Mouse (Mus musculus): ENCODE measurements at regions not wholly inside any gene's neighbourhood (a gene's known extent, or its start where the extent isn't known, plus 50 kb on each side); places are given as distances from the start of the nearest gene placed in this dataset.
A peak's percentile ranks its signal among the peaks of the same experiment; 100 is the strongest.
"Not testable (repeated sequence)": the region's sequence is repeated elsewhere in the genome, so short reads cannot be mapped to it uniquely, and the experiment has no call there.

- no peaks in the 10 kb centered on the region for H3K36me3 ChIP-seq (ENCODE audit: control insufficient read depth, insufficient read depth, low read length, poor library complexity, severe bottlenecking)
- no peak overlapping the region for H3K9ac ChIP-seq (ENCODE audit: insufficient read depth, low read depth, low read length, poor library complexity, severe bottlenecking)
- H3K27ac ChIP-seq (ENCODE audit: insufficient read depth, low read depth, low read length, poor library complexity, severe bottlenecking): no peak overlapping the region
- 0 out of 2 replicates have a peak, but pooled peaks cover 2% of the 10 kb centered on the region for H3K9me3 ChIP-seq (ENCODE audit: control insufficient read depth, insufficient read depth, low read depth, low read length)
- H3K4me3 ChIP-seq (ENCODE audit: insufficient read depth in 1 of 2, low read depth in 1 of 2, low read length in 2 of 2, poor library complexity in 1 of 2, severe bottlenecking in 1 of 2): no peak overlapping the region
- H3K4me1 ChIP-seq (ENCODE audit: control insufficient read depth in 2 of 2, insufficient read depth in 2 of 2, low read length in 2 of 2, poor library complexity in 1 of 2): peaks cover 4 to 6% of the 10 kb centered on the region in 2 experiments; a peak in 2 of 4 replicates
- in situ Hi-C loops (cut with MboI; ENCODE audit: low sequenced_read_pairs in 2 of 2, unreplicated experiment in 2 of 2): no loop called here
- TF ChIP-seq ZC3H11A (IDR thresholded peaks at IDR 0.05; ENCODE audit: borderline replicate concordance, low read depth, low read length): no peak
- no peak for TF ChIP-seq ZNF384 (IDR thresholded peaks at IDR 0.05; ENCODE audit: low read depth, low read length)
- no peak; the same call in 1 of the 2 replicates for TF ChIP-seq MAFK (IDR thresholded peaks at IDR 0.05; ENCODE audit: insufficient read depth, low read depth, low read length)
- no peak for TF ChIP-seq HCFC1 (IDR thresholded peaks at IDR 0.05; ENCODE audit: borderline replicate concordance, insufficient read depth, low read length)
- peak; percentile 46; the same call in 1 of the 2 replicates for TF ChIP-seq CHD2 (IDR thresholded peaks at IDR 0.05; ENCODE audit: low read depth, low read length)
- peak; percentile 36 for DNase-seq (ENCODE audit: low read depth, low spot score)
These were observed 79.9 kb upstream of the Thpo start for GRCm38 (mm10) chr16:20814240-20814639.

- in situ Hi-C loops (cut with MboI; ENCODE audit: low sequenced_read_pairs in 2 of 2, unreplicated experiment in 2 of 2); H3K4me1 ChIP-seq (ENCODE audit: control insufficient read depth in 2 of 2, insufficient read depth in 2 of 2, low read length in 2 of 2, poor library complexity in 1 of 2); H3K9ac ChIP-seq (ENCODE audit: insufficient read depth, low read depth, low read length, poor library complexity, severe bottlenecking); DNase-seq (ENCODE audit: low read depth, low spot score); H3K27ac ChIP-seq (ENCODE audit: insufficient read depth, low read depth, low read length, poor library complexity, severe bottlenecking); H3K4me3 ChIP-seq (ENCODE audit: insufficient read depth in 1 of 2, low read depth in 1 of 2, low read length in 2 of 2, poor library complexity in 1 of 2, severe bottlenecking in 1 of 2); H3K36me3 ChIP-seq (ENCODE audit: control insufficient read depth, insufficient read depth, low read length, poor library complexity, severe bottlenecking); H3K9me3 ChIP-seq (ENCODE audit: control insufficient read depth, insufficient read depth, low read depth, low read length): not testable (repeated sequence)
These were observed 77.7 kb upstream of the Thpo start for GRCm38 (mm10) chr16:20812025-20812424.

DNA sequence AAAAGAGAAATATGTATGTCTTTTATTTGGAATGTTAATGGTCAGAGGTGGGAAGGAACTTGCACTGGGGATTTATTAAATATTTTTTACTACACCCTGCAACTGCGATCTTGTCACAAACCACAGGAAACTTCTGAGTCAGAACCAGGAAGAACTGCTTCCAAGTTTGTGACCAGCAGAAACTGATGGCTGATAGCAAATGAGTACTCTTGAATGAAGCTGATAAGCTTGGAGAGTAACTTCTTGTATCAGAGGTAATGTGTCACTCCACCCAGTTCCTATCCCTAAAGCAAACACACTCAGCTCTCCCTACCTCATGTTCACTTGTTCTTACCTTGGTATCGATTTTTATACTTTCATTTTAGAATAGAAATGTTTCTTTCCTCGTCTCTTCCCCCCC, 76.0 kb upstream of the Thpo start:
- no peak overlapping the region for H3K4me3 ChIP-seq (ENCODE audit: insufficient read depth in 1 of 2, low read depth in 1 of 2, low read length in 2 of 2, poor library complexity in 1 of 2, severe bottlenecking in 1 of 2)
- no peak for TF ChIP-seq HCFC1 (IDR thresholded peaks at IDR 0.05; ENCODE audit: borderline replicate concordance, insufficient read depth, low read length)
- no peak for TF ChIP-seq MAFK (IDR thresholded peaks at IDR 0.05; ENCODE audit: insufficient read depth, low read depth, low read length)
- H3K36me3 ChIP-seq (ENCODE audit: control insufficient read depth, insufficient read depth, low read length, poor library complexity, severe bottlenecking): no peaks in the 10 kb centered on the region
- H3K27ac ChIP-seq (ENCODE audit: insufficient read depth, low read depth, low read length, poor library complexity, severe bottlenecking): no peak overlapping the region
- peaks cover 2 to 7% of the 10 kb centered on the region in 2 experiments; a peak in 2 of 4 replicates for H3K4me1 ChIP-seq (ENCODE audit: control insufficient read depth in 2 of 2, insufficient read depth in 2 of 2, low read length in 2 of 2, poor library complexity in 1 of 2)
- no peak overlapping the region for H3K9ac ChIP-seq (ENCODE audit: insufficient read depth, low read depth, low read length, poor library complexity, severe bottlenecking)
- H3K9me3 ChIP-seq (ENCODE audit: control insufficient read depth, insufficient read depth, low read depth, low read length): 0 out of 2 replicates have a peak, but pooled peaks cover 2% of the 10 kb centered on the region
- DNase-seq (ENCODE audit: low read depth, low spot score): no peak
- in situ Hi-C loops (cut with MboI; ENCODE audit: low sequenced_read_pairs in 2 of 2, unreplicated experiment in 2 of 2): no loop called here

DNA sequence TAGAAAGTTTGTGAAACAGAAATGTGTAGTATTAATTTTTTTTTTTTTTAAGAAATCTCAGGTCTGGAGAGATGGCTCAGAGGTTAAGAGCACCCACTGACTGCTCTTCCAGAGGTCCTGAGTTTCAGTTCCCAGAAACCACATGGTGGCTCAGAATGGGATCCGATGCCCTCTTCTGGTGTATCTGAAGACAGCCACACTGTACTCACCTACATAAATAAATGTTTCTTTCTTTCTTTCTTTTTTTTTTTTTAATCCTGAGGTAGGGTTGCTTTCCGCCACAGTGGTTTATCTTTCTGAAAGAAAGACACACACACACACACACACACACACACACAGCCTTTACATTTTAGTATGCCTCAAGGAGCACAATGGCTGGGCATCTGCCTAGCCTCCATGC, 74.0 kb upstream of the Thpo start:
- H3K27ac ChIP-seq (ENCODE audit: insufficient read depth, low read depth, low read length, poor library complexity, severe bottlenecking): no peak overlapping the region
- DNase-seq (ENCODE audit: low read depth, low spot score): no peak
- no peak overlapping the region for H3K4me3 ChIP-seq (ENCODE audit: insufficient read depth in 1 of 2, low read depth in 1 of 2, low read length in 2 of 2, poor library complexity in 1 of 2, severe bottlenecking in 1 of 2)

GRCm38 (mm10) chr16:20806739-20807138, 72.4 kb upstream of the Thpo start:
- DNase-seq (ENCODE audit: low read depth, low spot score): no peak
- H3K9me3 ChIP-seq (ENCODE audit: control insufficient read depth, insufficient read depth, low read depth, low read length): no peaks in the 10 kb centered on the region
- H3K4me3 ChIP-seq (ENCODE audit: insufficient read depth in 1 of 2, low read depth in 1 of 2, low read length in 2 of 2, poor library complexity in 1 of 2, severe bottlenecking in 1 of 2): no peak overlapping the region
- TF ChIP-seq ZC3H11A (IDR thresholded peaks at IDR 0.05; ENCODE audit: borderline replicate concordance, low read depth, low read length) (no peak), CHD2 (IDR thresholded peaks at IDR 0.05; ENCODE audit: low read depth, low read length) (no peak), MAFK (IDR thresholded peaks at IDR 0.05; ENCODE audit: insufficient read depth, low read depth, low read length) (no peak), HCFC1 (IDR thresholded peaks at IDR 0.05; ENCODE audit: borderline replicate concordance, insufficient read depth, low read length) (no peak), ZNF384 (IDR thresholded peaks at IDR 0.05; ENCODE audit: low read depth, low read length) (no peak)
- H3K36me3 ChIP-seq (ENCODE audit: control insufficient read depth, insufficient read depth, low read length, poor library complexity, severe bottlenecking): no peaks in the 10 kb centered on the region
- in situ Hi-C loops (cut with MboI; ENCODE audit: low sequenced_read_pairs in 2 of 2, unreplicated experiment in 2 of 2): no loop called here
- peaks cover 5 to 15% of the 10 kb centered on the region in 2 experiments; a peak in 3 of 4 replicates for H3K4me1 ChIP-seq (ENCODE audit: control insufficient read depth in 2 of 2, insufficient read depth in 2 of 2, low read length in 2 of 2, poor library complexity in 1 of 2)
- no peak overlapping the region for H3K27ac ChIP-seq (ENCODE audit: insufficient read depth, low read depth, low read length, poor library complexity, severe bottlenecking)
- H3K9ac ChIP-seq (ENCODE audit: insufficient read depth, low read depth, low read length, poor library complexity, severe bottlenecking): no peak overlapping the region

More for the DNA sequence above, 74.0 kb upstream of the Thpo start:
- TF ChIP-seq MAFK (IDR thresholded peaks at IDR 0.05; ENCODE audit: insufficient read depth, low read depth, low read length): no peak
- 0 out of 2 replicates have a peak, but pooled peaks have one; percentile 22 for TF ChIP-seq ZNF384 (IDR thresholded peaks at IDR 0.05; ENCODE audit: low read depth, low read length)
- Histone ChIP-seq H3K4me1 (ENCODE audit: control insufficient read depth in 2 of 2, insufficient read depth in 2 of 2, low read length in 2 of 2, poor library complexity in 1 of 2) (peaks cover 5 to 15% of the 10 kb centered on the region in 2 experiments; a peak in 3 of 4 replicates), H3K9me3 (ENCODE audit: control insufficient read depth, insufficient read depth, low read depth, low read length) (no peaks in the 10 kb centered on the region), H3K9ac (ENCODE audit: insufficient read depth, low read depth, low read length, poor library complexity, severe bottlenecking) (no peak overlapping the region), H3K36me3 (ENCODE audit: control insufficient read depth, insufficient read depth, low read length, poor library complexity, severe bottlenecking) (no peaks in the 10 kb centered on the region)
- in situ Hi-C loops (cut with MboI; ENCODE audit: low sequenced_read_pairs in 2 of 2, unreplicated experiment in 2 of 2): no loop called here
